Mouse (Mus musculus): Measurements from ENCODE around the gene Sccpdh. TPM values are rescaled to one million over a fixed set of nuclear protein-coding genes. Genes with fewer than 3 reads are reported as not detected.
"Not testable (repeated sequence)": the region's sequence is repeated elsewhere in the genome, so short reads cannot be mapped to it uniquely, and the experiment has no call there.

Gene Sccpdh
- polyA plus RNA-seq, 1 experiment: 14.2 TPM

DNA sequence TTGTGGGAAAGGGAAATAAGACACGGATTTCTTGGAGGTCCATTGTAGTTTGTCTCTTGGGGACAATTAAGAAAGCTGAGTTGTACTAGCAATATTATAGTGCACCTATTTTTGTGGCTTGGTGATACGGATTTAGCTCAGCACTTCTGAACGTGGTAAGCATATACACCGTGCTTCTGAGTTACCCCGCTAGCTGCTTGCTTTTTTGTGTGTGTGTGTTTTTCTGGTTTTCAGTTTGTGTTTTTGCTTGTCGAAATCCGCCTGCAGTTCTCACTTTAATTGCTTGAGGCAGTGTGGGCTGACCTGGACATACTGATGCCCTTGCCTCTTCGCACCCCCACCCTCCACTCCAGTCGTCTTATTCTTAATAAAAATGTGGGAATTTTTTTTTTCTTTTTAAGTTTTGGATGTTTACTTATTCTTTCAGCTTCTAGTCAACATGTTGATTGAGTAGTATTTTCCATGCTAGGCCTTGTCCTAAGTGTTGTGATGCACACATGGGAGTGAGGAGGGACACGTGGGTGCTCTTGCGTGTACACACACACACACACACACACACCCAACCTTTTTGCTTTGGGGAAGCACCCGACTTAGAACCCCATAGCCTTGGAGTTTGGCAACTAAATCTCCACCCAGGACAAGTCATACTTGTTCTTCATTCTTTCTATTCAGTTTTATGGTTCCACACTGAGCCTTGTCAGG, 977 bp downstream of the Sccpdh start:
- no peak for TF ChIP-seq CTCF (conservative IDR thresholded peaks at IDR 0.05; ENCODE audit: insufficient read depth, insufficient read length, low read depth, low read length)
- TF ChIP-seq POLR2A (IDR thresholded peaks at IDR 0.05; ENCODE audit: low read depth, low read length): no peak
- Histone ChIP-seq H3K27ac (ENCODE audit: insufficient read depth, low read depth, low read length) (no peak overlapping the region), H3K4me1 (ENCODE audit: control insufficient read depth, insufficient read depth, low read length) (no peaks in the 10 kb centered on the region; the same call in 1 of the 2 replicates), H3K27me3 (replicated peaks; ENCODE audit: control insufficient read depth, insufficient read depth, low read length) (no peaks in the 10 kb centered on the region), H3K36me3 (ENCODE audit: control insufficient read depth, insufficient read depth, low read length) (no peaks in the 10 kb centered on the region), H3K4me3 (ENCODE audit: insufficient read depth, low read depth, low read length) (peak overlapping the region; percentile 74)
- 21% methylated on average over 12 of the region's 12 CpGs for WGBS
- DNase-seq: no peak

DNA sequence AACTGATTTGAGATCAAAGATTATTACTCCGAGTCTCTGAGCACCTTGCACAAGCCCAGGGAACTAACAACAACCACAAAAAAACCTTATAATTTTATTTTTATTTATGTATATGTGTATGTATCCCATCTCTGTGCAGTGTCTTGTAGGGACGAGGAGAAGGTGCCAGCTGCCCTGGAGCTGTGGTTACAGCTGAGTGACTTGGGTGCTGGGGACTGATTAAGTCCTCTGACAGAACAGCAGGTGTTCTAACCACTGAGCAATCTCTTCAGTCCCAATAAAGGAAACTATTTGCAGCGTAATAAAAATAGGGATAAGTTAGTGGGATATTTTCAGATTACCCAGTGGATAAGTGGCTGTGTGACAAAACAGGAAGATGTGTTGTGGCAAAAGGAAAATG, 6.3 kb downstream of the Sccpdh start:
- no peak for DNase-seq
- 88% methylated on average over 3 of the region's 3 CpGs for WGBS
- TF ChIP-seq POLR2A (IDR thresholded peaks at IDR 0.05; ENCODE audit: low read depth, low read length): no peak
- no peak for TF ChIP-seq CTCF (conservative IDR thresholded peaks at IDR 0.05; ENCODE audit: insufficient read depth, insufficient read length, low read depth, low read length)
- H3K4me3 ChIP-seq (ENCODE audit: insufficient read depth, low read depth, low read length): no peak overlapping the region
- H3K27me3 ChIP-seq (replicated peaks; ENCODE audit: control insufficient read depth, insufficient read depth, low read length): no peaks in the 10 kb centered on the region
- H3K4me1 ChIP-seq (ENCODE audit: control insufficient read depth, insufficient read depth, low read length): no peaks in the 10 kb centered on the region
- H3K27ac ChIP-seq (ENCODE audit: insufficient read depth, low read depth, low read length): no peak overlapping the region
- H3K36me3 ChIP-seq (ENCODE audit: control insufficient read depth, insufficient read depth, low read length): no peaks in the 10 kb centered on the region

DNA sequence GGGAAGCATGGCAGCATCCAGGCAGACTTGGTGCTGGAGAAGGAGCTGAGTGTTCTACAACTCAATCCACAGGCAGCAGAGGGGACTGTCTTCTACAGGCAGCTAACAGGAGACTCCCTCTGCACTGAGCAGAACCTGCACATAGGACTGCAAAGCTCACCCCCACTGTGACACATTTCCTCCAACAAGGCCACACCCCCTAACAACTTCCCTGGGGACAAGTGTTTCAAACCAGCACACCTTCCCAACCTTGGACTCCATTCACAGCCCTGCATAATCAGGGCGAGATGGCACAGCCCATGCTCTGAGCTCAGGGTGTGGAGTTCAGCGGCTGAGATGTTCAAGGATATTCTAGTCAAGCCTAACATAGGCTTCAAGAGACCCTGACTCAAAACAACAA, 9.0 kb downstream of the Sccpdh start:
- no peak overlapping the region for H3K27ac ChIP-seq (ENCODE audit: insufficient read depth, low read depth, low read length)
- WGBS: 97% methylated on average over 2 of the region's 2 CpGs
- no peak for DNase-seq
- no peaks in the 10 kb centered on the region for H3K4me1 ChIP-seq (ENCODE audit: control insufficient read depth, insufficient read depth, low read length)
- no peaks in the 10 kb centered on the region; the same call in 1 of the 2 replicates for H3K36me3 ChIP-seq (ENCODE audit: control insufficient read depth, insufficient read depth, low read length)
- H3K4me3 ChIP-seq (ENCODE audit: insufficient read depth, low read depth, low read length): no peak overlapping the region
- no peaks in the 10 kb centered on the region for H3K27me3 ChIP-seq (replicated peaks; ENCODE audit: control insufficient read depth, insufficient read depth, low read length)
- TF ChIP-seq POLR2A (IDR thresholded peaks at IDR 0.05; ENCODE audit: low read depth, low read length): no peak
- no peak for TF ChIP-seq CTCF (conservative IDR thresholded peaks at IDR 0.05; ENCODE audit: insufficient read depth, insufficient read length, low read depth, low read length)

DNA sequence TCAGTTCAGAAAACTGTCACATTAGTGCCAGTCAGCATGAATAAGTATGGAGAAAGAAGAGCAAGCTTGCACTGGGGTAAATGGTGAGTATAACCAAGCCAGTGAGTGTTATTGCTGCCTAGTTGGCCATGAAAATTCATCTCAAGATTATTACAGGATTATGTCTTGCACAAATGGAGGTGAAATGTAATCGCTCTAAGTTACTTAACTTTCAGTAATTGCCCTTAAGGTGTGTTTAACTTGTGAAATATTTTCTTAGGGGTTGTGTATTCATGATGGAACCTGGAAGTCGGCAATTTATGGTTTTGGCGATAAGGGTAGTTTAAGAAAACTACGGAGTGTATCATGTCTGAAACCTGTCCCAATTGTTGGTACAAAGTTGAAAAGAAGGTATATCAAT, 11.3 kb downstream of the Sccpdh start:
- Histone ChIP-seq H3K36me3 (ENCODE audit: control insufficient read depth, insufficient read depth, low read length) (no peaks in the 10 kb centered on the region; the same call in 1 of the 2 replicates), H3K4me1 (ENCODE audit: control insufficient read depth, insufficient read depth, low read length) (no peaks in the 10 kb centered on the region), H3K27ac (ENCODE audit: insufficient read depth, low read depth, low read length) (no peak overlapping the region), H3K4me3 (ENCODE audit: insufficient read depth, low read depth, low read length) (no peak overlapping the region), H3K27me3 (replicated peaks; ENCODE audit: control insufficient read depth, insufficient read depth, low read length) (no peaks in the 10 kb centered on the region)
- DNase-seq: no peak
- 95% methylated on average over 4 of the region's 4 CpGs for WGBS
- TF ChIP-seq POLR2A (IDR thresholded peaks at IDR 0.05; ENCODE audit: low read depth, low read length) (no peak), CTCF (conservative IDR thresholded peaks at IDR 0.05; ENCODE audit: insufficient read depth, insufficient read length, low read depth, low read length) (no peak)

DNA sequence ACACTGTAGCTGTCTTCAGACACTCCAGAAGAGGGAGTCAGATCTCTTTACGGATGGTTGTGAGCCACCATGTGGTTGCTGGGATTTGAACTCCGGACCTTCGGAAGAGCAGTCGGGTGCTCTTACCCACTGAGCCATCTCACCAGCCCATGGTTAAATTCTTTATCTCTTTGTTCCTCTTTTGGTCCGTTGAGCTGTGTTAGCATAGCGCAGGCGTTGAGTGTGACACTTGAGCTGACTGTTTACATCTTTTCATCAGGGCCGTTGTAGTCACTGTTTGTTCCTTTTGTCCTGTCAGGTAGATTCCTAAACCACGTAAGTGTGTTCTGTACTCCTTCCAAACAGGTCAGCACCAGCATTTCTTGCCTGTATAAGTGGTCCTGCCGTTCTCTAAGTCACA, 14.7 kb downstream of the Sccpdh start:
- H3K36me3 ChIP-seq (ENCODE audit: control insufficient read depth, insufficient read depth, low read length); DNase-seq; H3K4me3 ChIP-seq (ENCODE audit: insufficient read depth, low read depth, low read length); H3K27me3 ChIP-seq (replicated peaks; ENCODE audit: control insufficient read depth, insufficient read depth, low read length); H3K27ac ChIP-seq (ENCODE audit: insufficient read depth, low read depth, low read length); H3K4me1 ChIP-seq (ENCODE audit: control insufficient read depth, insufficient read depth, low read length): not testable (repeated sequence)
- 85% methylated on average over 10 of the region's 10 CpGs for WGBS

DNA sequence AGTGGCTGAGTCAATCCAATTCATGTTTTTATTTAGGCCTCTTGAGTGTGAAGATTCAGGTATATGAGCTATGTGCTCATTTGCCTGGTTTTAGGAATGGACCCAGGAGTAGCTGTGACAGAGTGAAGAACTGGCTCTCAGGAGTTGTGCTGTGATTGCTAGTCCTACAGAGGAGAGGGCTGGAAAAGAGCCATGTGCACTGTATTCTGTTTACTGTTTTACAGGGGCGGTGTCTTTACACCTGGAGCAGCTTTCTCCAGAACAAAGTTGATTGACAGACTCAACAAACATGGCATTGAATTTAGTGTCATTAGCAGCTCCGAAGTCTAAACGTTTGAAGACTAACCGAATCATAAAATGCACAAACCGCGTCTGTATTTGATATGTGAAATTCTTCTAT, 18.3 kb downstream of the Sccpdh start:
- H3K27me3 ChIP-seq (replicated peaks; ENCODE audit: control insufficient read depth, insufficient read depth, low read length): no peaks in the 10 kb centered on the region
- WGBS: 80% methylated on average over 6 of the region's 6 CpGs
- DNase-seq: no peak
- no peak for TF ChIP-seq CTCF (conservative IDR thresholded peaks at IDR 0.05; ENCODE audit: insufficient read depth, insufficient read length, low read depth, low read length)
- TF ChIP-seq POLR2A (IDR thresholded peaks at IDR 0.05; ENCODE audit: low read depth, low read length): no peak
- no peak overlapping the region for H3K27ac ChIP-seq (ENCODE audit: insufficient read depth, low read depth, low read length)
- no peaks in the 10 kb centered on the region for H3K4me1 ChIP-seq (ENCODE audit: control insufficient read depth, insufficient read depth, low read length)
- H3K4me3 ChIP-seq (ENCODE audit: insufficient read depth, low read depth, low read length): no peak overlapping the region
- no peaks in the 10 kb centered on the region; the same call in 1 of the 2 replicates for H3K36me3 ChIP-seq (ENCODE audit: control insufficient read depth, insufficient read depth, low read length)

DNA sequence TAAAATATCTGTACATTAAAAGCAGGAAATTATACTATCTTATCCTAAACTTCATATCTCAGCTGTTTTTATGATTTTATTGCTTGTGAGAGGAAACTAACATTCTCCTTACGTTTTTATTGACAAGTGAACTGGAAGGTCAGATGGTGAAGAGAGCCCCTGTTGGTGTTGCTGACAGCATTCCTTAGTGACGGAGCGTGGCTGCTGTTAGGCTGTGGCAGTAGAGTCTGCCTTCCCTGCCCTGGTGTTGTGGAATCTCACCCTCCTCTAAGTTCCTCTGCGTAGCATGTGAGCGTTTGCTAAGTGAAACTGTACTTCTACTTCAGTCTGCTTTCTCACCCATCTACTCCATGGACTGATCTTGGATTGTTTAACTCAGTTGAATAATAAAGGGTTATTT, 18.8 kb downstream of the Sccpdh start:
- H3K27me3 ChIP-seq (replicated peaks; ENCODE audit: control insufficient read depth, insufficient read depth, low read length): no peaks in the 10 kb centered on the region
- TF ChIP-seq CTCF (conservative IDR thresholded peaks at IDR 0.05; ENCODE audit: insufficient read depth, insufficient read length, low read depth, low read length): no peak
- no peak for TF ChIP-seq POLR2A (IDR thresholded peaks at IDR 0.05; ENCODE audit: low read depth, low read length)
- H3K4me3 ChIP-seq (ENCODE audit: insufficient read depth, low read depth, low read length): no peak overlapping the region
- H3K4me1 ChIP-seq (ENCODE audit: control insufficient read depth, insufficient read depth, low read length): no peaks in the 10 kb centered on the region
- WGBS: 84% methylated on average over 5 of the region's 5 CpGs
- no peak for DNase-seq
- H3K36me3 ChIP-seq (ENCODE audit: control insufficient read depth, insufficient read depth, low read length): no peaks in the 10 kb centered on the region; the same call in 1 of the 2 replicates
- no peak overlapping the region for H3K27ac ChIP-seq (ENCODE audit: insufficient read depth, low read depth, low read length)
